Mouse (Mus musculus) Patski (cell line): ENCODE results near the gene Zc3h18. TPM values are rescaled to one million over a fixed set of nuclear protein-coding genes. Genes with fewer than 3 reads are reported as not detected.
A peak's percentile ranks its signal among the peaks of the same experiment; 100 is the strongest.

Experiments
- ATAC-seq: fragments of 100-300 bp; one replicate; pipeline ENCODE4 v1.8.0; 2021
- CTCF ChIA-PET: fragments of 350-600 bp; sonication (Branson Sonifier 250); formaldehyde crosslinking; loops from one replicate; lab custom pipeline; 2022; ENCODE audit warnings: inconsistent platforms; lab: Charles Lee
- POLR2A ChIA-PET: fragments of 350-600 bp; sonication (Branson Sonifier 250); formaldehyde crosslinking; loops from one replicate; lab custom pipeline; 2022; ENCODE audit warnings: antibody characterized with exemption, inconsistent platforms; lab: Charles Lee
- DNase-seq: peaks from one replicate; pipeline ENCODE4 v3.0.0-alpha.2; 2011; ENCODE audit warnings: low read depth, low spot score
- H3K27me3 ChIP-seq: fragments of 371-371 bp; one replicate; pipeline ENCODE4 v1.5.1; 2021
- CTCF ChIP-seq: fragments of 100-300 bp; IDR thresholded peaks from one replicate; pipeline ENCODE4 v1.5.1; 2021
- in situ Hi-C: fragments of 300-500 bp; cut with MboI; formaldehyde crosslinking; loops from 3 replicates; pipeline ENCODE4 v1.11.1; 2018; ENCODE audit warnings: low pct_unique_long_range_greater_than_20kb, mixed read lengths
- polyA plus RNA-seq: library from polyadenylated mRNA; unstranded; gene quantifications from one replicate; pipeline ENCODE4 v1.2.3, GENCODE M21; 2021

Gene Zc3h18
- polyA plus RNA-seq, 1 experiment from 2014 or later = 54.1 TPM

GRCm38 (mm10) chr8:122459990-122460389 is 83.6 kb downstream of the Zc3h18 start:
- in situ Hi-C loops = no loop called here
- no peak for TF ChIP-seq CTCF
- ChIA-PET CTCF (interaction anchor here (2.3 kb wide), 1 partner anchor 16 kb away, joined by 12 read pairs; the partner anchor contains the start of gene Mvd), POLR2A (interaction anchor here (0.6 to 0.8 kb wide), 2 partner anchors 16 to 37 kb away, joined by 3 read pairs; no protein-coding TSS in a partner anchor)
- ATAC-seq (no peak), DNase-seq (no peak)
- no peaks in the 10 kb centered on the region for H3K27me3 ChIP-seq

DNA sequence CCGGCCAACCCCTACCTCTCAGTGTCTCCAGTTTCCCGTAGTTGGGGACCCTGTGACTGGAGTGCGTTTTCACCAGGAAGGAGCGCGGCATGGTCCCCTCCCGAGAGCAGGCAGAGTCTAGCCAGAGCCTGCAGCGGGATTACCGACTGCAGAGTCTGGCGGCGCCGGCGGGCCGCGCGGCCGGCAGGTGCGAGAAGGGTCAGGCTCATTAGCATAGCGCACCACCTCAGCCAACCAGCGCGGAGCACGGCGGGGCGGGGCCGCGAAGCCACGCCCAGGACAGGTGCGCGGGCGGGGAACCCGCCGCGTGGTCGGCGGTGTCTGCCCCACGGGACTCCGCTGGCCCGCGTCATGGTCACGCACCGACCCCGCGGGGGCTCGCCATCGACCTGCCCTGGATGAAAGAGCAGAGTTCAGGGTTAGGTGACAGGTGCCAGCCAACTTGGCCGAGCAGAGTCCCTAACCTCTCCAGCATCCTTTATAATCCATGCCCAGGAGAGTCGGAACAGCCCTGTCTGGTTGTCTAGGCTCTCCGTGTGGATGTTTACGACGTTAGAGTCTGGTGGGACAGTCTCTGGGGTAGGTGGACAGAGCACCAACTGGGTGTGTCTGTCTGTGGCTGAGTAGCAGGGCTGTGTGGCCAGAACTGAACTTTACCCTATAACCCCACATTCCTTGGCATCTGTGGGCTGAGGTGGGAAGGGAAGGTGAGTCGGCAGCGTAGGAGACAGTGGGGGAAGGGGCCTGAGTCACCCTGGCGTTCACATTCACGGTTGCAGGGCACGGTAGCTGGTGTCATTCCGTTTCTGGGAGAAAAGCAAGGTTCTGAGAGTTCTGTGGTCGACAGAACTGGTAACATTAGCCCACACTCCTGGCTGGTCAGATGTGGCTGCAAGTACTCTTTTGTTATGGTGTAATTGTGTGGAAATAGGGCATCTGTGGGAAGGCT is 84.4 kb downstream of the Zc3h18 start, which contains the start of gene Snai3:
Snai3 (minus strand) TSS at position 210 of the 949 bp plus-strand sequence.
- no peak for TF ChIP-seq CTCF
- ATAC-seq (peak; percentile 31), DNase-seq (peak; percentile 47)
- CTCF ChIA-PET = interaction anchor here (2.3 kb wide), 1 partner anchor 16 kb away, joined by 12 read pairs; the partner anchor contains the start of gene Mvd
- POLR2A ChIA-PET = interaction anchor here (0.6 kb wide), 1 partner anchor 8 kb away, joined by 3 read pairs; no protein-coding TSS in a partner anchor
- H3K27me3 ChIP-seq = no peaks in the 10 kb centered on the region
- in situ Hi-C loops = no loop called here

GRCm38 (mm10) chr8:122461473-122462148 is 85.2 kb downstream of the Zc3h18 start:
- H3K27me3 ChIP-seq = no peaks in the 10 kb centered on the region
- ChIA-PET CTCF (interaction anchor here (1.1 kb wide), 1 partner anchor 13 kb away, joined by 3 read pairs; no protein-coding TSS in a partner anchor), POLR2A (interaction anchor here (0.6 to 0.7 kb wide), 2 partner anchors 9 to 12 kb away, joined by 3 read pairs; no protein-coding TSS in a partner anchor)
- ATAC-seq = peak; percentile 77
- TF ChIP-seq CTCF = no peak
- in situ Hi-C loops = no loop called here
- peak; percentile 87 for DNase-seq

GRCm38 (mm10) chr8:122462510-122462909 is 86.1 kb downstream of the Zc3h18 start:
- POLR2A ChIA-PET = interaction anchor here (0.6 to 2.4 kb wide), 2 partner anchors 13 to 87 kb away, joined by 3 to 10 read pairs; partner anchors contain the start of genes Ctu2 and Rnf166
- no peak for TF ChIP-seq CTCF
- no peak for DNase-seq
- in situ Hi-C loops = no loop called here
- no peak for ATAC-seq
- CTCF ChIA-PET = interaction anchor here (1.1 kb wide), 1 partner anchor 13 kb away, joined by 3 read pairs; no protein-coding TSS in a partner anchor
- H3K27me3 ChIP-seq = no peaks in the 10 kb centered on the region

DNA sequence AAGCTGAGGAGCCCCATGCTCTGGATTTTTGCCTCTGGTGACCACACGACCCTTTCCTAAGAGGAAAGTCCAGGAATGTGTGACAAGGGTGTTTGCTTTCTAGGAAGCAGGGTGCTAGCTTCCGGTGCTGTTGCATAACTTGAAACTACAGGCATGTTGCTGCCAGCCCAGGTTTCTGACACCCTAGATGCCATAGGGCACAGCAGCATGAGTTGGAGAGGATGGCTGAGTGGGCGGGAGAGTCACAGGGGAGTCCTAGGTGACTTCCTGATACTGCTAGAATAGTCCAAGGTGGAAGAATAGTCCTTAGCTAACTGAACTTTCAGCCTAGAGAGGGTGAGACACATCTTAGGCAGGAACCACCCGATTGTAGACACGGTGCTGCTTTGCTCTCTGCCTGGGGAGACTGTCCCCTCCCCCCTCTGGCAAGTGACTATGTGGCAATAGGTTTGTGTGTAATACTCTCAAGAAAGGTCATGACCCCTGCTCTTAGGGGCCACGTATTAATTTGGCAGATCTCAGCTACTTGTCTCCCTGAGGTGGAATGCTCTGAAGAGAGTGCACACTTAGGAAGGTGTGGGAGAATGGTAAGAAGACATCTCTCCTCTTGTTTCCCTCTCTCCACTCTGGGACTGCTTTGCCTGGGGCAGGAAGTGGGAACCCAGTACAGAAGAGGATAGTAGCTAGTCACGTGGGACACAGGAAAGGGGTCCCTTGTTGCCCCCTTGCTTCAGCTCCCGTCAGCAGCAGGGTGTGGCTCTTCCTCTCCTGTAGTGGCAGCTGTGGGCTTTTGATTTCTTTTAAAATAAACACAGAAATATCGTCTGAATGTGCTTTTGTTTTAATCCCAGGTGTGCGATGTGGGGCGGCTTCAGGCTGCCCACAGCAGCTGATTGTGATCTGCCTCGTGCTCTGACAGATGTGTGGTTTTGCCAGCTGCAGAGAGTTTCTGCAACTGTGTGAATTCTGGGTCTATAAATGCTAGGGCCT is 87.5 kb downstream of the Zc3h18 start:
- no peaks in the 10 kb centered on the region for H3K27me3 ChIP-seq
- DNase-seq (no peak), ATAC-seq (no peak)
- ChIA-PET POLR2A (interaction anchor here (2.4 kb wide), 1 partner anchor 11 kb away, joined by 10 read pairs; the partner anchor contains the start of genes Ctu2 and Rnf166), CTCF (interaction anchor here (1.0 to 1.5 kb wide), 3 partner anchors 9 to 18 kb away, joined by 3 to 5 read pairs (median 3); no protein-coding TSS in a partner anchor)
- in situ Hi-C loops = no loop called here
- no peak for TF ChIP-seq CTCF

GRCm38 (mm10) chr8:122464985-122465384 is 88.6 kb downstream of the Zc3h18 start:
- in situ Hi-C loops = no loop called here
- no peak for ATAC-seq
- DNase-seq = no peak
- ChIA-PET POLR2A (interaction anchor here (0.5 to 0.8 kb wide), 2 partner anchors 12 to 21 kb away, joined by 3 read pairs; no protein-coding TSS in a partner anchor), CTCF (no interaction called here)
- no peak for TF ChIP-seq CTCF
- no peaks in the 10 kb centered on the region for H3K27me3 ChIP-seq

Other genes starting within 250 kb of the Zc3h18 start
- gene Zfpm1, start 94.5 kb upstream of the Zc3h18 start, polyA plus RNA-seq = 17.8 TPM
- 0.23 TPM for gene Trhr2, start 15.9 kb upstream of the Zc3h18 start, polyA plus RNA-seq
- 0.39 TPM for gene Il17c, start 45.4 kb downstream of the Zc3h18 start, polyA plus RNA-seq
- gene Cyba, start 56.3 kb downstream of the Zc3h18 start, polyA plus RNA-seq = 288 TPM
- 21.9 TPM for gene Mvd, start 66.8 kb downstream of the Zc3h18 start, polyA plus RNA-seq
- gene Snai3, start 84.1 kb downstream of the Zc3h18 start, polyA plus RNA-seq = 0.17 TPM
- 41.5 TPM for gene Rnf166, start 99.5 kb downstream of the Zc3h18 start, polyA plus RNA-seq
- gene Ctu2, start 99.5 kb downstream of the Zc3h18 start, polyA plus RNA-seq = 27.4 TPM
- 253 TPM for gene Piezo1, start 174.7 kb downstream of the Zc3h18 start, polyA plus RNA-seq
- gene Cdt1, start 191.4 kb downstream of the Zc3h18 start, polyA plus RNA-seq = 24.2 TPM
- gene Aprt, start 200.3 kb downstream of the Zc3h18 start, polyA plus RNA-seq = 224 TPM
- 60.3 TPM for gene Galns, start 234.9 kb downstream of the Zc3h18 start, polyA plus RNA-seq
- gene Trappc2l, start 235.0 kb downstream of the Zc3h18 start, polyA plus RNA-seq = 99.5 TPM
- gene Pabpn1l, start 246.1 kb downstream of the Zc3h18 start, polyA plus RNA-seq = 0.05 TPM